Mouse (Mus musculus) brain, adult 10 weeks (tissue): ENCODE data around the gene Ddx43. TPM values are rescaled to one million over a fixed set of nuclear protein-coding genes. Genes with fewer than 3 reads are reported as not detected.

Experiments
- polyA plus RNA-seq: library from polyadenylated mRNA; stranded (reverse); fragments of 350-450 nt; fragmentation: Illumina TruSeq; extraction: RNeasy Lipid Tissue Mini Kit (QIAGEN cat#74804); gene quantifications from one replicate; pipeline ENCODE4 v1.2.3, GENCODE M21; 2015; ENCODE audit warnings: low read depth, low replicate concordance

Ddx43 gene
- 0.33 TPM for polyA plus RNA-seq

GRCm38 (mm10) chr9:78395630-78396351 is at the start of gene Ddx43:
Gene Ddx43 (plus strand): TSS chr9:78395777.

DNA sequence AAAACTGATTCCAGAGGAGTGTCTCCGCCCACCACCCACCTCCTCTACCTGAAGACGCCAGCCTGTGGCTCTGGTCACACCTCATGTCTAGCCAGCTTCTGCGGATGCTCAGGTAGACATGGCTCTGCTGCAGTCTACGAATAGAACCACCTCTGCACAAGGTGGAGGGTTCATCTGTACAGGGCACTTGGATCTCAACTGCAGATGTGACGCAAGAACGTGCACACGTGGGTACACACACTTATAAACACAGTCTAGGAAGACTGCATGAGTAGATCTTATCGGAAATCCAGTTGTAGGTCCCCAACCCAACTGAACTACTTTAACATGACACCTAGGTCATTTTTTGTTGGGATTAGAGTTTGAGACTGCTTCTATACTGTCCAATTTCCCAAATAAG is 40.0 kb upstream of the Ddx43 start, which contains the start of gene Gsta2:
TSS of gene Gsta2 (minus strand) at position 178 of the 400 bp plus-strand sequence.

DNA sequence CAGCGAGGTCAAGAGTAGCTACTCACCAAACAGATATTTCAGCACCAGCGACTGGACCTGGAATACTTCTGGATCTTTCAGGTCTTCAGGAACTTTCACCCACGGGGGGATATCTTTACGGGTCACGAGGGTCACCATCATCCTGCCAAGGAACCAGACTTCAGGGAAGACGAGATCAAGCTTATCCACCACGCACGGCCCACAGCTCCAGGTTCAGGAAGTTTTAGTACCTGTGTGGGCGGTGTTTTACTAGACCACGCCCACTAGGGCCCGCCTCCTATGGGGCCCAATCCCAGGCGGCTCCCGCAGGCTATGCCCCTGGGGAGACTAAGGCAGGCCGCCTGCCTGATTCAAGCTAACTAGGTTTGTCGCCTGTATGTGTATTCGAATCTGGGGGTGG is 27.6 kb upstream of the Ddx43 start, which contains the start of gene Dppa5a:
TSS of gene Dppa5a (minus strand) at position 219 of the 400 bp plus-strand sequence.

GRCm38 (mm10) chr9:78378113-78378785 is 17.3 kb upstream of the Ddx43 start, which contains the start of gene Ooep:
Gene Ooep (minus strand): TSS chr9:78378725.

GRCm38 (mm10) chr9:78442579-78443392 is 47.2 kb downstream of the Ddx43 start, which contains the start of gene Cgas:
Gene Cgas (minus strand): TSS chr9:78443237.

GRCm38 (mm10) chr9:78447973-78448873 is 52.6 kb downstream of the Ddx43 start, which contains the start of the genes Mto1 and Gm17324:
Gene Mto1 (plus strand): TSS chr9:78448208.
Gene Gm17324 (minus strand): TSS chr9:78448786.

Other genes with a start within 250 kb of the Ddx43 start
- 97.6 TPM for gene Gsta4, start 213.0 kb upstream of the Ddx43 start, polyA plus RNA-seq
- not detected for gene Gsta1, start 165.1 kb upstream of the Ddx43 start, polyA plus RNA-seq
- not detected for gene Gm3776, start 138.6 kb upstream of the Ddx43 start, polyA plus RNA-seq
- gene Gm10639, start 105.9 kb upstream of the Ddx43 start, polyA plus RNA-seq: not detected
- gene Omt2a, start 81.0 kb upstream of the Ddx43 start, polyA plus RNA-seq: not detected
- not detected for gene Omt2b, start 68.2 kb upstream of the Ddx43 start, polyA plus RNA-seq
- gene Gsta2, start 40.0 kb upstream of the Ddx43 start, polyA plus RNA-seq: 0.58 TPM
- gene Dppa5a, start 27.6 kb upstream of the Ddx43 start, polyA plus RNA-seq: not detected
- not detected for gene Ooep, start 17.1 kb upstream of the Ddx43 start, polyA plus RNA-seq
- gene Cgas, start 47.5 kb downstream of the Ddx43 start, polyA plus RNA-seq: 0.58 TPM
- gene Mto1, start 52.4 kb downstream of the Ddx43 start, polyA plus RNA-seq: 23.0 TPM
- gene Gm17324, start 53.0 kb downstream of the Ddx43 start, polyA plus RNA-seq: not detected
- 4,158 TPM for gene Eef1a1, start 93.4 kb downstream of the Ddx43 start, polyA plus RNA-seq
- gene Slc17a5, start 192.3 kb downstream of the Ddx43 start, polyA plus RNA-seq: 17.8 TPM
- 1.1 TPM for gene Cd109, start 219.8 kb downstream of the Ddx43 start, polyA plus RNA-seq